Mouse (Mus musculus): ENCODE data around the gene Cldn7.

Gene Cldn7

GRCm38 (mm10) chr11:69960616-69961015 is 4.0 kb upstream of the Cldn7 start:
- no peak for DNase-seq

GRCm38 (mm10) chr11:69961841-69962240 is 2.7 kb upstream of the Cldn7 start:
- no peak for DNase-seq

- DNase-seq: peak; percentile 79
These were observed 859 bp downstream of the Cldn7 start for GRCm38 (mm10) chr11:69965271-69966005.

- DNase-seq: peak; percentile 47
These were observed 1.7 kb downstream of the Cldn7 start for GRCm38 (mm10) chr11:69966006-69966859.

- DNase-seq: no peak
These were observed 2.4 kb downstream of the Cldn7 start for GRCm38 (mm10) chr11:69966860-69967517.

- no peak for DNase-seq
These were observed 4.2 kb downstream of the Cldn7 start for GRCm38 (mm10) chr11:69968793-69969192.

- DNase-seq: no peak
These were observed 5.6 kb downstream of the Cldn7 start for GRCm38 (mm10) chr11:69970222-69970621.

GRCm38 (mm10) chr11:69970775-69971174 is 6.2 kb downstream of the Cldn7 start:
- no peak for DNase-seq

- no peak for DNase-seq
These were observed 10.3 kb downstream of the Cldn7 start for GRCm38 (mm10) chr11:69974907-69975306.

GRCm38 (mm10) chr11:69976271-69976670 is 11.7 kb downstream of the Cldn7 start:
- DNase-seq: no peak

GRCm38 (mm10) chr11:69979827-69980195 is 15.2 kb downstream of the Cldn7 start:
- DNase-seq: no peak

- peak; percentile 96 for DNase-seq
These were observed 15.9 kb downstream of the Cldn7 start for GRCm38 (mm10) chr11:69980196-69981140.

- DNase-seq: no peak
These were observed 16.7 kb downstream of the Cldn7 start, which contains the start of gene Ctdnep1 for GRCm38 (mm10) chr11:69981141-69981762. Gene Ctdnep1 (plus strand): TSS chr11:69981156.

- no peak for DNase-seq
These were observed 17.6 kb downstream of the Cldn7 start, which contains the start of gene Elp5 for GRCm38 (mm10) chr11:69982225-69982624. Gene Elp5 (minus strand): TSS chr11:69982517.

- DNase-seq: no peak
These were observed 18.3 kb downstream of the Cldn7 start for GRCm38 (mm10) chr11:69982877-69983276.

- DNase-seq: no peak
These were observed 18.8 kb downstream of the Cldn7 start for GRCm38 (mm10) chr11:69983377-69983776.

- DNase-seq: no peak
These were observed 19.9 kb downstream of the Cldn7 start for GRCm38 (mm10) chr11:69984431-69984830.

GRCm38 (mm10) chr11:69989949-69990348 is 25.4 kb downstream of the Cldn7 start:
- no peak for DNase-seq

- peak; percentile 98 for DNase-seq
These were observed 26.5 kb downstream of the Cldn7 start, which contains the start of gene Gabarap for GRCm38 (mm10) chr11:69990850-69991691. Gene Gabarap (plus strand): TSS chr11:69991143.

- no peak for DNase-seq
These were observed 27.1 kb downstream of the Cldn7 start for GRCm38 (mm10) chr11:69991711-69992110.

- no peak for DNase-seq
These were observed 27.8 kb downstream of the Cldn7 start for GRCm38 (mm10) chr11:69992396-69992795.
